Mouse (Mus musculus) layer of hippocampus, adult 8-10 months (tissue): ENCODE data around the gene Chuk. TPM values are rescaled to one million over a fixed set of nuclear protein-coding genes. Genes with fewer than 3 reads are reported as not detected.

Experiments used
- DNase-seq, 2 experiments: peaks; one replicate each; pipeline ENCODE4 v3.0.0; 2022; ENCODE audit warnings: low spot score in 2 of 2
- total RNA-seq, 4 experiments: library from RNA; stranded (reverse); gene quantifications; 2 replicates each; pipeline ENCODE4 v1.2.4; 2022

Chuk gene
- total RNA-seq, 4 experiments from 2014 or later, result 42.6 to 64.1 (median 51.9) TPM

DNA sequence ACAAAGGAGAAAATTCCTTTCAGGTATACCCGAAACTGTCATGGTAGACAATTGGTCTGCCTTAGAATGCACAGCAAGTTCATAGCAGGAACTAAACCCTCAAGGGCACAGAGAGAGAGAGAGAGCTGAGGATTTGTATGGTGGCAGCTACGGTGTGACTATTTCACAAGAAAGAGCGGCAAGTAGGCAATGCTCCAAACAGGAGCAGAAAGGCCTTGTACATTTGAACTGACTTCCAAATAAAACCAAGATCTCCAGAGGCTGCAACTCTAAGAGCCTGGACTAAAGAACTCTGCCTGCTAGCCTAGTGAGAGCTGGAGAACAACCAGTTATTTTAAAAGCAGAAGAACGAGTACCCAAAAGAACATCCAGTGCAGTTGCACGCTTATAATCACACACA, 65.2 kb downstream of the Chuk start:
- no peak for DNase-seq

DNA sequence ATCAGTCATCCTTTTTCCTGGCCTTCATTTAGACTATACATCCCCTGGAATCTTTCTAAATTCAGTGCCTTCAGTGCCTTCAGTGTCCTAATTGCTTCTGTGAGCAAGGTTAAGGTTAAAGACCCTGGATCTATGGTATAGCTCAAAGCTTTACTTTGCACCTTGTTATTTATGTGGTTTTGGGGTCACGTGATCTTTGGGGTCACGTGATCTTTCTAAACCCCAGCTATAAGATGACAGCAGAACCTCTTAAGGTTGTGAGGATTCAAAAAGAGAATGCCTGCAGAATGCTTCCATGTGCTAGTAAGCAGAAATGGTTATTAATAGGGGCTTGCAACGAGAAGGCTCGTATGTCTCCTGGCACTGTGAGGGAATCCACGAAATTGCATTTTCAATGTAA, 73.9 kb downstream of the Chuk start:
- DNase-seq, result no peak

DNA sequence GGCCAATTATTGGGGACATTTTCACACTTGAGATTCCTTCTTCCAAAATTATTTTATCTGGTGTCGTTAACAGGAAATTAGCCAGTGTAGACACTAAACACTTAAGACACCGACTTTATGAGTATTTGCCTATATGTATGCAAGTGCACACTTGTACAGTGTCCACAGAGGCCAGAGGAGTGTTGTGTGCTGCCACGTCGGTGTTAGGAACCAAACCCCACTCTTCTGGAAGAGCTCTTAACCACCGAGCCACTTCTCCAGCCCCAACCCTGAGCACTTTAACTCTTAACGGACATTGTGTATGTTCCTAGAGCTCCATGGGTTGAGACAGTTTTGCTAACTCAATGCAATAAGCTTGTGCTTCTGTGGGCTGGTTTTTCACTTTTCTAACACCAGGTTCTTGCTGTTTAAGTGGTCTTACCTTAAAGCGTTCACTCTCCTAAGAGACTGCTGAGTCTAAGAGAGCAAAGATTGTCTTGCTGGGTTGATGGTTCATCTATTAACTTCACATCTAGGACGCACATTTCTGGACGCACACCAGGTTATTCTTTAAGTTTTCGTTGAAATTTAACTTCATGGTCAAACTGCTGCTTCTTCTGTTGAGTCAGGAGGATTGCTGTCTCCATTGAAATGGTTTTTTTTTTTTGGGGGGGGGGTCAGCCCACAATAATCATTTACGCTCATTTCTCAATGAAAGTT, 75.1 kb downstream of the Chuk start:
- no peak for DNase-seq

DNA sequence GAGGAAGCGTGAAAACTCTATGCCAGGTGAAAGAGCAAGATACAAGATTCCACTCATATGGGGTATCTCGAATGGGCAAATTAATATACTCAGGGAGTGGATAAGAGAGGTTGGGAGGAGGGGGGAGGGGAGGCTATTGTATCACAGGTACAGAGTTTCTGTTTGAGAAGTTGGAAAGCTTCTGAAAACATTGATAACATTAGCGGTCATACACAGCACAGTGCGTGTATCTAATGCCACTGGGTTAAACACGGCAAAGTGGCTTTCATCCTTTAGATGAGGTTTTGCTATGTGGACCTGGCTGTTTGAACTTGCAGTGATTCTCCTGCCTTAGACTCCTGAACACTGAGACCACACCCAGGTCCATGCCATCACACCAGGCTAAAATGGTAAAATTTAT, 77.3 kb downstream of the Chuk start:
- no peak for DNase-seq

DNA sequence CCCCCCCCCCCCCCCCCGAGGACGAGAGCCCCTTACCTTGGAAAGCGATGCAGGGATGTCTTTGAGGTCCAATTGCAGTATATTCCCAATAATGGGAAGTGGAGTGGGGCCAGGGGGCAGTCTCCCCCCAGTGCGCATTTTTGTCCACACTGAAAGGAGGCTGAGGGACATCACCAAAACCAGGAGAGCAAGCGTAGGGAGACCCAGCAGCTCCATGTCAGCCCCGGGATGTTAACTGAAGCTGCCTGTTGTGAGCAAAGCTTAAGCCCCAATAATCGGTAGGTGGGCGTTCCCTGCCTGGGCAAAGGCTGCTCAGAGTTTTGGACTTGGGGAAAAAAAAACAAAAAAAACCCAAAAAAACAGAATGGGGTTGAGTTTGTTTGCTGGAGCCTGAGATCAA, 78.3 kb downstream of the Chuk start, which contains the start of gene Cyp2c23:
Gene Cyp2c23, minus strand, starts transcription at position 237 of the 400 bp plus-strand sequence.
- no peak for DNase-seq

DNA sequence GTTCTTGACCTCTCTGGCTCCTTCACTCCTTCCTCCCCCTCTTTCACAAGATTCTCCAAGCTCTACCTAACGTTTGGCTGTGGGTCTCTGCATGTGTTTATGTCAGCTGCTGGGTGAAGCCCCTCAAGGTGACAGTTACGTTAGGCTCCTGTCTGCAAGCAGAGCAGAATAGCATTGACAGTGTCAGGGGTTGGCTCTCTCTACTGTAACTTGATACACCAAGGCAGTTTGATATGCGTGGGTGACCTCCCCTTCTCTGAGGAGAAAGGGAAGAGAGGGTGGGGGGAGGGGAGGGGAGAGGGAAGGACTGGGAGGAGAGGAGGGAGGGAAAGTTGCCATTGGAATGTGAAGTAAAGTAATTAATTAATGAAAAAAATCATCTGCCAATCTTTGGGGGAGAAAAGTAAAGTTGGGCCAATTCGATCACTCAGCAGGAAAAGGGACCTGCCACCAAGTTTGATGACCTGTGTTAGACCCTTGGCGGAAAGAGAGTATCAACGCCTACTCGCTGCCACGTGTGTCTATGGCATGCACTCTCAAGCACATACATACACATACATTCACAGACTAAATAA, 80.2 kb downstream of the Chuk start:
- DNase-seq, result no peak

DNA sequence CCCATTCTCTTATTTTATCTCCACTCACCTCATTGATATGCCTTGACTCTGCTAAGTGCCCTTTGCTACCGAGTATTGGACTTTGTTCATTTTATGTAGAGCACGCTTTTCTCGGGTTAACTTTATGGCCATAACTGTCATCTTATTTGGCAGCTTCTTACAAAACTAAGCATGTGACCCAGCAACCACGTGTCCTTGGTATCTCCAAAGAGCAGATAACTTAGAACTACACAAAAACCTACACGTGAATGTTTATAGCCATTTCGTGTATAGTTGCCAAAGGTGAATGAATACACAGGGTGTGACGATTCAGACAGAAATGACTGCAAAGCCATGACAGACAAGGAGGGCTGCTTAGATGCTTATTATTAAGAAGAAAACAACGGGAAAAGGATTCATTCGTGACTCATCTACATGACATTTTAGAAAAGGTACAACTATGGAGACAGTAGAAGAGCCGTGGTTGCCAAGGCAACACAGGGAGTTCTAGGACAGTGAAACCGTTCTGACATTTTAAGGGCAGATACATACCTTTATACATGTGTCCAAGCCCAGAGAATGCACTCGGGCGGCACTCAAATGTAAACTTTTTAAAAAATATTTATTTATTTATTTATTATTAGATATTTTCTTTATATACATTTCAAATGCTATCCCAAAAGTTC, 82.2 kb downstream of the Chuk start:
- no peak for DNase-seq

Other genes with a start within 250 kb of the Chuk start
- 10 to 100 TPM; 10.8 to 13.3 (median 11.7) TPM for gene Dnmbp, start 167.3 kb downstream of the Chuk start, total RNA-seq
- gene Cpn1, start 120.9 kb downstream of the Chuk start, total RNA-seq, result under 1 TPM in 3 of 4 experiments, not detected in 1; 0.27 to 0.37 (median 0.34) TPM
- gene Cyp2c23, start 78.3 kb downstream of the Chuk start, total RNA-seq, result not detected
- gene Erlin1, start 37.7 kb downstream of the Chuk start, total RNA-seq, result 10 to 100 TPM; 21.3 to 25.8 (median 23.0) TPM
- gene Cwf19l1, start 28.4 kb upstream of the Chuk start, total RNA-seq, result 10 to 100 TPM; 19.1 to 21.2 (median 19.9) TPM
- gene Bloc1s2, start 39.0 kb upstream of the Chuk start, total RNA-seq, result 10 to 100 TPM; 55.5 to 72.3 (median 59.8) TPM
- gene Pkd2l1, start 85.0 kb upstream of the Chuk start, total RNA-seq, result under 1 TPM; 0.26 to 0.64 (median 0.34) TPM
- gene Scd3, start 95.8 kb upstream of the Chuk start, total RNA-seq, result 1 to 10 TPM; 2.7 to 4.1 (median 3.2) TPM
- gene Scd2, start 186.2 kb upstream of the Chuk start, total RNA-seq, result 100 to 1,000 TPM; 662 to 773 (median 703) TPM
- gene Scd4, start 225.6 kb upstream of the Chuk start, total RNA-seq, result 1 to 10 TPM; 2.3 to 3.0 (median 2.7) TPM